In genomic region chr11:53979788-53980621, GRCm38 (mm10) we compare ENCODE assay signal across 8 mouse cellular contexts. TPM values are rescaled to one million over a fixed set of nuclear protein-coding genes. Genes with fewer than 3 reads are reported as not detected.
DNase-seq lines count a peak whose midpoint lies in the region; ATAC-seq lines count a peak whose summit lies in the region.

Gene Slc22a21 (minus strand): TSS chr11:53980332.

- peak within 1 kb of the TSS; percentile 62 for H3K9ac ChIP-seq in hindbrain, embryonic 12.5 days

- 2% methylated on average over 73 of the region's 73 CpGs for WGBS in hindbrain, embryonic 12.5 days

- peak; percentile 90 for ATAC-seq in hindbrain, embryonic 12.5 days (ENCODE audit: low FRiP score)

- H3K4me1 ChIP-seq in hindbrain, embryonic 12.5 days = no peaks in the 10 kb centered on the region

- H3K9me3 ChIP-seq in hindbrain, embryonic 12.5 days (replicated peaks) = no peaks in the 10 kb centered on the region

- H3K27me3 ChIP-seq in hindbrain, embryonic 12.5 days = peaks cover 12% of the 10 kb centered on the region

- H3K4me3 ChIP-seq in hindbrain, embryonic 12.5 days = peak within 1 kb of the TSS; percentile 57

- H3K4me2 ChIP-seq in hindbrain, embryonic 12.5 days (replicated peaks) = peak within 1 kb of the TSS; percentile 92

- peak; percentile 92 for DNase-seq in R1 (ENCODE audit: low read depth, low spot score)
- peak; percentile 78 to 80 for DNase-seq in cerebellum, postnatal 10 days
- peak; percentile 20 to 39 for DNase-seq in frontal cortex, postnatal 14 days (ENCODE audit: low spot score in 2 of 2)
- DNase-seq in layer of hippocampus, postnatal 36 days = peak; percentile 20 to 32
- peak; percentile 79 for DNase-seq in lung, postnatal 36 days
- DNase-seq in retina, embryonic 14.5 days (ENCODE audit: low spot score) = peak; percentile 86
- DNase-seq in thymus, postnatal 4 days = peak; percentile 78

- no peak within 1 kb of the TSS for H3K27ac ChIP-seq in hindbrain, embryonic 12.5 days

- H3K36me3 ChIP-seq in hindbrain, embryonic 12.5 days = no peaks in the 10 kb centered on the region

RNA-seq across cellular contexts. Expression of gene Slc22a21, which starts in this region (rescaled TPM):
- polyA plus RNA-seq in hindbrain, embryonic 12.5 days (2016; fragmentation: Nextera tagmentation; extraction: Ambion mirVana) = 2.1 and 3.6 TPM in 2 replicates
- 1 to 10 TPM; 1.5 to 1.9 TPM for total RNA-seq in layer of hippocampus, postnatal 36 days (2021)

Comparison
In these comparisons a context has a peak if more than half of its experiments do, and no peak if none do; other contexts are left out.
1. DNase-seq: peak in every context shown above with its lines; median percentile 92 in R1; 86 in retina, embryonic 14.5 days; 79 in cerebellum, postnatal 10 days; 79 in lung, postnatal 36 days; 78 in thymus, postnatal 4 days; 30 in frontal cortex, postnatal 14 days; 26 in layer of hippocampus, postnatal 36 days.